Mouse (Mus musculus) CH12.LX (cell line): ENCODE data around the gene Clpb. TPM values are rescaled to one million over a fixed set of nuclear protein-coding genes. Genes with fewer than 3 reads are reported as not detected.

ENCODE experiments used
- DNase-seq: peaks from one replicate; pipeline ENCODE4 v3.0.0-alpha.2; 2013; ENCODE audit errors: extremely low read depth
- H3K27ac ChIP-seq: 2 replicates; pipeline ENCODE4 v1.5.1; 2012; ENCODE audit warnings: low read depth, mild to moderate bottlenecking, control low read depth, moderate library complexity; ENCODE audit not compliant: insufficient read depth
- H3K27me3 ChIP-seq: replicated peaks from 2 replicates; pipeline ENCODE3; 2012; ENCODE audit warnings: inconsistent platforms
- H3K36me3 ChIP-seq, 2 experiments: replicated peaks in 1 of 2; 2 replicates each; pipeline versions ENCODE3 to v1.6.1; 2012; ENCODE audit warnings: inconsistent platforms in 1 of 2, low read length in 1 of 2, mild to moderate bottlenecking in 1 of 2, mixed read lengths in 1 of 2, moderate library complexity in 1 of 2; ENCODE audit not compliant: control insufficient read depth in 1 of 2, insufficient read depth in 1 of 2
- H3K4me1 ChIP-seq, 2 experiments: 2 replicates each; pipeline ENCODE4 v1.6.1; 2012; ENCODE audit warnings: inconsistent platforms in 1 of 2, moderate library complexity in 1 of 2; ENCODE audit not compliant: insufficient read depth in 2 of 2, control insufficient read depth in 1 of 2
- H3K4me2 ChIP-seq: 2 replicates; pipeline ENCODE4 v1.6.1; 2012; ENCODE audit warnings: low read depth, mild to moderate bottlenecking, control low read depth; ENCODE audit not compliant: poor library complexity, insufficient read depth, severe bottlenecking
- H3K4me3 ChIP-seq, 3 experiments: fragments of 150-350 bp in 1 of 3; sonication (generic) in 1 of 3; replicated peaks in 1 of 3; 2 replicates each; pipeline versions ENCODE3 to v1.5.1; 2011 to 2012; ENCODE audit warnings: low read depth in 2 of 3, low read length in 2 of 3, mild to moderate bottlenecking in 2 of 3, moderate library complexity in 2 of 3, control low read depth in 1 of 3, improper control_type of control experiment in 1 of 3, inconsistent platforms in 1 of 3, mixed read lengths in 1 of 3; ENCODE audit not compliant: poor library complexity in 1 of 3
- H3K79me2 ChIP-seq: replicated peaks from 2 replicates; pipeline ENCODE4 v1.6.1; 2012; ENCODE audit warnings: mild to moderate bottlenecking, moderate library complexity; ENCODE audit not compliant: control insufficient read depth, poor library complexity, insufficient read depth, severe bottlenecking; ENCODE audit errors: extremely low read depth
- H3K9ac ChIP-seq: 2 replicates; pipeline ENCODE4 v1.6.1; 2012; ENCODE audit warnings: low read depth, mild to moderate bottlenecking, control low read depth, moderate library complexity; ENCODE audit not compliant: insufficient read depth
- H3K9me3 ChIP-seq: replicated peaks from 2 replicates; pipeline ENCODE3; 2012; ENCODE audit warnings: low read length, inconsistent platforms, mixed read lengths
- BHLHE40 ChIP-seq: IDR thresholded peaks from 2 replicates; pipeline ENCODE4 v1.6.1; 2011; ENCODE audit warnings: mild to moderate bottlenecking, low read depth, low read length, improper control_type of control experiment
- CHD1 ChIP-seq: IDR thresholded peaks from 2 replicates; pipeline ENCODE4 v1.6.1; 2012; ENCODE audit warnings: low read depth, low read length, improper control_type of control experiment, inconsistent platforms
- CHD2 ChIP-seq: IDR thresholded peaks from 2 replicates; pipeline ENCODE4 v1.6.1; 2011; ENCODE audit warnings: low read length, improper control_type of control experiment
- CTCF ChIP-seq, 2 experiments: IDR thresholded peaks in 1 of 2; conservative IDR thresholded peaks in 1 of 2; 2 replicates each; pipeline ENCODE4 v1.5.1; 2011 to 2012; ENCODE audit warnings: low read depth in 2 of 2, low read length in 2 of 2, improper control_type of control experiment in 1 of 2, inconsistent platforms in 1 of 2, mild to moderate bottlenecking in 1 of 2, moderate library complexity in 1 of 2
- E2F4 ChIP-seq: IDR thresholded peaks from 2 replicates; pipeline ENCODE4 v1.6.1; 2011; ENCODE audit warnings: low read depth, low read length, improper control_type of control experiment; ENCODE audit not compliant: insufficient replicate concordance
- EP300 ChIP-seq: IDR thresholded peaks from 2 replicates; pipeline ENCODE4 v1.6.1; 2011; ENCODE audit warnings: low read length, improper control_type of control experiment
- ETS1 ChIP-seq: conservative IDR thresholded peaks from 2 replicates; pipeline ENCODE4 v1.6.1; 2012; ENCODE audit warnings: low read depth, mild to moderate bottlenecking, inconsistent platforms, low read length, improper control_type of control experiment, moderate library complexity
- HCFC1 ChIP-seq: IDR thresholded peaks from 2 replicates; pipeline ENCODE4 v1.6.1; 2012; ENCODE audit warnings: low read depth, mild to moderate bottlenecking, inconsistent platforms, low read length, improper control_type of control experiment
- IRF4 ChIP-seq: IDR thresholded peaks from 2 replicates; pipeline ENCODE4 v1.6.1; 2014; ENCODE audit warnings: low read depth, mild to moderate bottlenecking, inconsistent platforms, low read length, improper control_type of control experiment
- JUN ChIP-seq: IDR thresholded peaks from 2 replicates; pipeline ENCODE4 v1.6.1; 2011; ENCODE audit warnings: low read depth, mild to moderate bottlenecking, low read length, improper control_type of control experiment, moderate library complexity; ENCODE audit not compliant: insufficient read depth
- MAFK ChIP-seq: IDR thresholded peaks from 2 replicates; pipeline ENCODE4 v1.6.1; 2011; ENCODE audit warnings: low read length, improper control_type of control experiment; ENCODE audit not compliant: insufficient replicate concordance
- MAX ChIP-seq: IDR thresholded peaks from 2 replicates; pipeline ENCODE4 v1.6.1; 2011; ENCODE audit warnings: low read length, improper control_type of control experiment
- MAZ ChIP-seq: IDR thresholded peaks from 2 replicates; pipeline ENCODE4 v1.6.1; 2012; ENCODE audit warnings: low read depth, mild to moderate bottlenecking, inconsistent platforms, low read length, improper control_type of control experiment, moderate library complexity
- MEF2A ChIP-seq: IDR thresholded peaks from 2 replicates; pipeline ENCODE4 v1.6.1; 2014; ENCODE audit warnings: low read depth, mild to moderate bottlenecking, inconsistent platforms, low read length, improper control_type of control experiment, borderline replicate concordance
- MXI1 ChIP-seq: IDR thresholded peaks from 2 replicates; pipeline ENCODE4 v1.6.1; 2011; ENCODE audit warnings: mild to moderate bottlenecking, low read depth, low read length, improper control_type of control experiment
- NELFE ChIP-seq: IDR thresholded peaks from 2 replicates; pipeline ENCODE4 v1.6.1; 2011; ENCODE audit warnings: low read depth, low read length, improper control_type of control experiment
- NRF1 ChIP-seq: IDR thresholded peaks from 2 replicates; pipeline ENCODE4 v1.6.1; 2014; ENCODE audit warnings: low read depth, mild to moderate bottlenecking, inconsistent platforms, low read length, improper control_type of control experiment, moderate library complexity
- PAX5 ChIP-seq: IDR thresholded peaks from 2 replicates; pipeline ENCODE4 v1.6.1; 2012; ENCODE audit warnings: low read length, inconsistent platforms, mixed read lengths
- POLR2A ChIP-seq: IDR thresholded peaks from 2 replicates; pipeline ENCODE4 v1.6.1; 2011; ENCODE audit warnings: low read depth, mild to moderate bottlenecking, improper control_type of control experiment, low read length
- POLR2AphosphoS2 ChIP-seq: IDR thresholded peaks from 2 replicates; pipeline ENCODE4 v1.6.1; 2011; ENCODE audit warnings: low read depth, low read length, improper control_type of control experiment
- RAD21 ChIP-seq: IDR thresholded peaks from 2 replicates; pipeline ENCODE4 v1.6.1; 2011; ENCODE audit warnings: low read depth, mild to moderate bottlenecking, low read length, improper control_type of control experiment, moderate library complexity
- SIN3A ChIP-seq: IDR thresholded peaks from 2 replicates; pipeline ENCODE4 v1.6.1; 2012; ENCODE audit warnings: low read length, improper control_type of control experiment, inconsistent platforms
- SMC3 ChIP-seq: IDR thresholded peaks from 2 replicates; pipeline ENCODE4 v1.6.1; 2011; ENCODE audit warnings: low read depth, low read length, improper control_type of control experiment
- TBP ChIP-seq: conservative IDR thresholded peaks from 2 replicates; pipeline ENCODE4 v1.6.1; 2011; ENCODE audit warnings: low read depth, low read length, improper control_type of control experiment
- USF1 ChIP-seq: IDR thresholded peaks from 2 replicates; pipeline ENCODE4 v1.6.1; 2014; ENCODE audit warnings: low read depth, mild to moderate bottlenecking, inconsistent platforms, low read length, improper control_type of control experiment
- USF2 ChIP-seq: conservative IDR thresholded peaks from 2 replicates; pipeline ENCODE4 v1.6.1; 2011; ENCODE audit warnings: low read depth, low read length, improper control_type of control experiment
- ZC3H11A ChIP-seq: IDR thresholded peaks from 2 replicates; pipeline ENCODE4 v1.6.1; 2012; ENCODE audit warnings: low read depth, mild to moderate bottlenecking, inconsistent platforms, low read length, improper control_type of control experiment
- ZKSCAN1 ChIP-seq: IDR thresholded peaks from 2 replicates; pipeline ENCODE4 v1.6.1; 2012; ENCODE audit warnings: low read depth, inconsistent platforms, low read length, improper control_type of control experiment, borderline replicate concordance
- ZMIZ1 ChIP-seq: IDR thresholded peaks from 2 replicates; pipeline ENCODE4 v1.6.1; 2012; ENCODE audit warnings: low read depth, mild to moderate bottlenecking, inconsistent platforms, low read length, improper control_type of control experiment
- ZNF384 ChIP-seq: IDR thresholded peaks from 2 replicates; pipeline ENCODE4 v1.6.1; 2012; ENCODE audit warnings: low read depth, low read length, improper control_type of control experiment, inconsistent platforms
- dilution Hi-C: fragments of 300-500 bp; cut with MboI; formaldehyde crosslinking; loops from 2 replicates; pipeline ENCODE4 v1.14.3; 2020; ENCODE audit warnings: low sequenced_read_pairs; ENCODE audit not compliant: extremely low pct_unique_long_range_greater_than_20kb, extremely low pct_ligation_motif_present
- in situ Hi-C: fragments of 300-500 bp; cut with MboI; formaldehyde crosslinking; loops from 3 replicates; pipeline ENCODE4 v1.14.3; 2019; ENCODE audit warnings: low sequenced_read_pairs, low pct_ligation_motif_present, low pct_unique_long_range_greater_than_20kb, mixed read lengths
- polyA plus RNA-seq: library from polyadenylated mRNA; unstranded; fragments of >175 nt; gene quantifications from 2 replicates; pipeline ENCODE4 v1.2.1, GENCODE M21; 2012; ENCODE audit warnings: low read depth; ENCODE audit not compliant: insufficient read length
- total RNA-seq, 2 experiments: library from RNA; depleted of rRNA; stranded (reverse); fragments of 300-350 nt in 1 of 2; fragments of >200 nt in 1 of 2; gene quantifications; 2 replicates each; pipeline ENCODE4 v1.2.3; 2012 to 2014

Clpb gene
- total and polyA plus RNA-seq, 3 experiments: 25.5 to 68.4 (median 41.7) TPM

DNA sequence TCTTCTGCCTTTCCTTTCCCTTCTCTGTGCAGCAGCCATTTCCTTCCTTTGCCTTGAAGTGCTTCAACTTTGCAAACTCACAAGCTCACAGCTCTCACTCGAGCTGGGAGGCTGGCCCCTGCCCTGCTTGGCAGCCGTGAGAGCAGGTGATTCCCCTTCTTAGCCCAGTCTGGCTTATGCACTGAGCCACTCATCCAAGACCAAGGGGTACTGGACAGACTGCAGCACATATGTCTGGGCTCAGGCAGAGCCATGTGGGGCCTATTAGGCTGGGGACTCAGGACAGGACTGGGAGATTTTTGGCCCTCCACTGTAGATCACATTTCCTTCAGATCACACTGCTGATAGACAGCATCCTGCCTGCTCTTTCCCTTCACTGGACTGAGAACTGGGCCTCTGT lies 10.1 kb downstream of the Clpb start:
- peak; percentile 38 for DNase-seq
- Histone ChIP-seq H3K9me3 (no peaks in the 10 kb centered on the region), H3K79me2 (0 out of 2 replicates have a peak, but pooled peaks cover 2% of the 10 kb centered on the region), H3K9ac (no peak overlapping the region), H3K27ac (no peak overlapping the region), H3K4me2 (no peak overlapping the region), H3K4me1 (peaks cover 4 to 30% of the 10 kb centered on the region in 2 experiments), H3K36me3 (peaks cover 3 to 72% of the 10 kb centered on the region in 2 experiments), H3K27me3 (no peaks in the 10 kb centered on the region), H3K4me3 (no peak overlapping the region)
- in situ Hi-C loops: loop anchor here (25.0 kb wide), 1 partner anchor 589 kb away; the partner anchor contains the start of genes Rhog and Stim1
- dilution Hi-C loops: no loop called here
- no peak for TF ChIP-seq NRF1
- TF ChIP-seq SIN3A: no peak
- no peak for TF ChIP-seq NELFE

DNA sequence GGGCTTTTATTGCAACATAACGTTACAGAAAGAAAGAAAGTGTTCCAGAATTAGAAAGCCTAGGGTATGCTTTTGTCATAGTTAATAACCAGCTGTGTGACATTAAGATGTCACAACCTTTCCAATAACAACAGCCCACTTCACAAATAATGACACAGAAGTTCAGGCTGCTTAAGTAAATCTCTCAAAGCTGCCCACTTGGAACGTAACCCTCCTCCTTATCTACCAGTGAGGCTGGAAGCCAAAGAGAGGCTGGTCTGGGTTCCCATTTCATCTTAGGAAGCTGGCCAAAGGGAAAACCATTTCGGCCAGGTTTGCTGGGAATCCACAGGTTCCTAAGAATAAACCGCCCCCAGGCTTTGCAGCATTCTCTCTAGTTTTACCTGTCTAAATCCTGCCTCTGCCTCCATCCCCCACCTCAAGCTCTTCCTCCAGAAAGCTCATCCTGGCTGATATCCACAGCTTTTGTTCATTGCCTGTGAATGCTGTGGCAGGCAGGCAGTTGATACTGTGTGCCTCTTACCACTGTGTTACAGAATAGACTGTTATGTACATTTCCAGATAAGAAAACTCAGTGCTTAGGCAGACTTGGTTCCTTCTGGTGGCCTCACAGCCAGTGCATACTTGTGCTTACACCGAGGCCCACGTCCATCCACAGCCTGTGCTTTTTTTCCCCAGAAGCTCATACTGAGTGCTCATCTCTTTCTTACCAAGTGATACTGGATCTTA lies 12.8 kb downstream of the Clpb start:
- H3K4me2 ChIP-seq: no peak overlapping the region

DNA sequence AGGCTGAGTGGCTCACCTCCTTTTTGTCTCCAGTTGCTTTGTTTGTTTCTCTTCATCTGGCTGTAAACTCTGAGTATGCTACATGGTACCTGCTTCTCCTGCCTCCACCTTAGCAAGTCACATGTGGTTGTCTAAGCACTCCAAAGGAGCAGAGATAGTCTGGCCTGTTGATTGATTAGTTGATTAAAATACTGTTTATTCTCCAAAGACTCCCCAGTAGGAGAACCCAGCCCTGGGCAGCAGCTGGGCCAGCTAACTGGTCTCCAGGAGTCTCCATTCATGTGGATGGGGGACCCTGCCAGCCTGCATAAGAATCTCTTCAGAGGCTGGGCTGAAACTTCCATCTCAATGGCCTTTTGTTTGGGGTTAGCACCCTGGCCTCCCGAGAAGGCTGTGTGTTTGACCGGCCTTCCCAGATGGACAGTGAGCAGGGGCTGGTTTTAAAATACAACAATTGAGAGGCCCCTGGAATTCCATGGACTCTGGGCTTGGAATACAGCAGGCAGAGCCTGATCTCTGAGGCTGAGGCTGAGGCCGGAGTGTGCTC lies 13.4 kb downstream of the Clpb start:
- H3K27me3 ChIP-seq: no peaks in the 10 kb centered on the region
- H3K27ac ChIP-seq: no peak overlapping the region
- H3K9ac ChIP-seq: no peak overlapping the region
- dilution Hi-C loops: no loop called here
- H3K4me3 ChIP-seq: no peak overlapping the region
- H3K4me1 ChIP-seq: peaks cover 7 to 48% of the 10 kb centered on the region in 2 experiments
- in situ Hi-C loops: no loop called here
- no peak overlapping the region for H3K4me2 ChIP-seq
- no peak for DNase-seq
- H3K36me3 ChIP-seq: peaks cover 0 to 67% of the 10 kb centered on the region in 2 experiments
- no peaks in the 10 kb centered on the region for H3K9me3 ChIP-seq
- 0 out of 2 replicates have a peak, but pooled peaks cover 2% of the 10 kb centered on the region for H3K79me2 ChIP-seq
- TF ChIP-seq MEF2A: no peak
- no peak for TF ChIP-seq MAFK
- TF ChIP-seq ZMIZ1: no peak
- no peak for TF ChIP-seq EP300
- TF ChIP-seq E2F4: no peak
- TF ChIP-seq ZKSCAN1: no peak
- TF ChIP-seq TBP: no peak
- no peak for TF ChIP-seq JUN
- no peak for TF ChIP-seq ZC3H11A
- TF ChIP-seq CTCF (conservative IDR thresholded peaks at IDR 0.05 in 1 of 2, IDR thresholded peaks at IDR 0.05 in 1 of 2; ENCODE audit: low read depth in 2 of 2, low read length in 2 of 2): no peak
- no peak for TF ChIP-seq MAX
- no peak for TF ChIP-seq IRF4
- TF ChIP-seq NELFE: no peak
- no peak for TF ChIP-seq MXI1
- TF ChIP-seq USF2: no peak

More for the DNA sequence above, 12.8 kb downstream of the Clpb start:
- Histone ChIP-seq H3K4me1 (peaks cover 7 to 43% of the 10 kb centered on the region in 2 experiments), H3K9me3 (no peaks in the 10 kb centered on the region), H3K27ac (no peak overlapping the region), H3K79me2 (0 out of 2 replicates have a peak, but pooled peaks cover 2% of the 10 kb centered on the region), H3K27me3 (no peaks in the 10 kb centered on the region), H3K36me3 (peaks cover under 1 to 65% of the 10 kb centered on the region in 2 experiments), H3K9ac (no peak overlapping the region), H3K4me3 (no peak overlapping the region)
- dilution Hi-C loops: no loop called here
- DNase-seq: no peak
- TF ChIP-seq BHLHE40: no peak
- TF ChIP-seq USF2: no peak
- TF ChIP-seq MAZ: no peak
- no peak for TF ChIP-seq USF1
- no peak for TF ChIP-seq EP300
- no peak for TF ChIP-seq CHD1
- TF ChIP-seq RAD21: no peak
- no peak for TF ChIP-seq SMC3
- TF ChIP-seq PAX5: no peak
- no peak for TF ChIP-seq ZKSCAN1
- no peak for TF ChIP-seq ETS1
- TF ChIP-seq ZC3H11A: no peak
- no peak for TF ChIP-seq NRF1
- no peak for TF ChIP-seq ZNF384
- TF ChIP-seq CHD2: no peak
- no peak for TF ChIP-seq IRF4
- no peak for TF ChIP-seq HCFC1
- no peak for TF ChIP-seq POLR2AphosphoS2
- TF ChIP-seq SIN3A: no peak
- no peak for TF ChIP-seq POLR2A
- in situ Hi-C loops: no loop called here
